Mouse (Mus musculus): ENCODE results near the gene Ccl17. TPM values are rescaled to one million over a fixed set of nuclear protein-coding genes. Genes with fewer than 3 reads are reported as not detected.

Gene Ccl17
- polyA plus RNA-seq, 1 experiment, result not detected

DNA sequence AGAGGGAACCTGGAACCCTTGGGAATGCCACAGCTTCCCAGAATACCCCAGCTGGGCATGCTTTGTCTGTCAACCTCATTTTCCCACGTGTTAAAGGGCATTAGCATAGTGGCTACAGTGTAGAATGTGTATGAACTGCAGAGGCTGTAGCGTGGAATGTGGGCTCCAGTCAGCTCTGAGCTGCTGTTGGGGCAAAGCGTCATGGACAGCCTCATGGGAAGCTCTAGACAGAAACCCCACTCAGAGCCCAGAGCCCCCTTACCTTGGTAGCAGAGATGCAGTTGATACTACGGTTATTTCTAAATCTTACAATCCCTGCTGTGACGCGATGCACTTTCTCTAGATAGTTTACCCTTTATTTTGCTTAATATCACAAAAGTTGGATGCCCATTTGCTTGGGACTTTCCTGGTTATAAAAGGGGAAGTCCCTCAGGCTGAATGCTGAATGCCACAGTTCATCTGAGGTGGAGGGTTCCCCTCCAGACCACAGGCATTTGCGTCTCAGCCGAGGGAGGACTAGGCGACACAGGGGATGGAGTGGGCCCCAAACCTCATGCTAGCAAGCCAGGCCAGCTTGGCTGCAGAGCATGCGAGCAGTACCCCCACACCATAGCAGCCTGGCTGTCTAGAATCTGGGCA is 31.2 kb upstream of the Ccl17 start:
- no peak overlapping the region for H3K4me3 ChIP-seq (ENCODE audit: insufficient read depth, low read length)
- H3K4me1 ChIP-seq (ENCODE audit: control insufficient read depth, insufficient read depth, low read length), result peaks cover 36% of the 10 kb centered on the region
- H3K27ac ChIP-seq (ENCODE audit: insufficient read depth, low read depth, low read length), result peak overlapping the region; percentile 57
- no peak for TF ChIP-seq CTCF (IDR thresholded peaks at IDR 0.05; ENCODE audit: low read depth, low read length)
- TF ChIP-seq POLR2A (IDR thresholded peaks at IDR 0.05; ENCODE audit: borderline replicate concordance, low read depth, low read length), result no peak

DNA sequence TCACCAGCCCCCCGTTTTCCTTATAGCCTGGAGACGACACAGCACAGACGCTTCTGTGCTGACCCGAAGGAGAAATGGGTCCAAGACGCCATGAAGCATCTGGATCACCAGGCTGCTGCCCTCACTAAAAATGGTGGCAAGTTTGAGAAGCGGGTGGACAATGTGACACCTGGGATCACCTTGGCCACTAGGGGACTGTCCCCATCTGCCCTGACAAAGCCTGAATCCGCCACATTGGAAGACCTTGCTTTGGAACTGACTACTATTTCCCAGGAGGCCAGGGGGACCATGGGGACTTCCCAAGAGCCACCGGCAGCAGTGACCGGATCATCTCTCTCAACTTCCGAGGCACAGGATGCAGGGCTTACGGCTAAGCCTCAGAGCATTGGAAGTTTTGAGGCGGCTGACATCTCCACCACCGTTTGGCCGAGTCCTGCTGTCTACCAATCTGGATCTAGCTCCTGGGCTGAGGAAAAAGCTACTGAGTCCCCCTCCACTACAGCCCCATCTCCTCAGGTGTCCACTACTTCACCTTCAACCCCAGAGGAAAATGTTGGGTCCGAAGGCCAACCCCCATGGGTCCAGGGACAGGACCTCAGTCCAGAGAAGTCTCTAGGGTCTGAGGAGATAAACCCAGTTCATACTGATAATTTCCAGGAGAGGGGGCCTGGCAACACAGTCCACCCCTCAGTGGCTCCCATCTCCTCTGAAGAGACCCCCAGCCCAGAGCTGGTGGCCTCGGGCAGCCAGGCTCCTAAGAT is 30.5 kb upstream of the Ccl17 start:
- TF ChIP-seq CTCF (IDR thresholded peaks at IDR 0.05; ENCODE audit: low read depth, low read length) (no peak), POLR2A (IDR thresholded peaks at IDR 0.05; ENCODE audit: borderline replicate concordance, low read depth, low read length) (no peak)
- H3K4me3 ChIP-seq (ENCODE audit: insufficient read depth, low read length), result no peak overlapping the region
- H3K4me1 ChIP-seq (ENCODE audit: control insufficient read depth, insufficient read depth, low read length), result peaks cover 43% of the 10 kb centered on the region
- H3K27ac ChIP-seq (ENCODE audit: insufficient read depth, low read depth, low read length), result no peak overlapping the region

DNA sequence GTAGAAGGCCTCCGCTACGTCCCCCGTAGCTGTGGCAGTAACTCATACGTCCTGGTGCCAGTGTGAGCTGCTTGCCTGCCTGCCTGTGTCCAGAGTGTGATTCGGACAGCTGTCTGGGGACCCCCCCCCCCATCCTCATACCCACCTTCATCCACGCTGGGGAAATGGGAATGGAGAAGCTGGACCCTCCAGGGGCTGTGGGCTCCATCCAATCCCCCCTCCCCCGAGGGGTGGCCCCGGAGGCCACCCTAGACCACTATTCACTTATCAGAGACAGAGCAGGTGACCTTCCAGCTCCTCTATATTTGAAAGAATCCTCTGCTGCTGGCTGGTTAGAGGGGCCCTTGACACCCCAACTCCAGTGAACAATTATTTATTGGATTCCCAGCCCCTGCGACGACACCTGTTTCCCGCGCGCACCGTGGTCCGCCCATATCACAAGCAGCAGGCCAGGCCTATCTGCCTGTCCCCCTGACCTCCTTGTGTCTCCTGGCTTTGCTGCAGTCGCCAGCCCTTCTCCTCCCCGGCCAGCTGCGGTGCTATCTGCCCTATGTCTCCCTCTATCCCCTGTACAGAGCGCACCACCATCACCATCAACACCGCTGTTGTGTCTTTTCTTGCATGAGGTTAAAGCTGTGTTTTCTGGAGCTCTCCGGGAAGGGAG is 29.6 kb upstream of the Ccl17 start:
- TF ChIP-seq CTCF (IDR thresholded peaks at IDR 0.05; ENCODE audit: low read depth, low read length), result no peak
- TF ChIP-seq POLR2A (IDR thresholded peaks at IDR 0.05; ENCODE audit: borderline replicate concordance, low read depth, low read length), result no peak
- Histone ChIP-seq H3K4me1 (ENCODE audit: control insufficient read depth, insufficient read depth, low read length) (peaks cover 43% of the 10 kb centered on the region), H3K4me3 (ENCODE audit: insufficient read depth, low read length) (no peak overlapping the region), H3K27ac (ENCODE audit: insufficient read depth, low read depth, low read length) (no peak overlapping the region)

DNA sequence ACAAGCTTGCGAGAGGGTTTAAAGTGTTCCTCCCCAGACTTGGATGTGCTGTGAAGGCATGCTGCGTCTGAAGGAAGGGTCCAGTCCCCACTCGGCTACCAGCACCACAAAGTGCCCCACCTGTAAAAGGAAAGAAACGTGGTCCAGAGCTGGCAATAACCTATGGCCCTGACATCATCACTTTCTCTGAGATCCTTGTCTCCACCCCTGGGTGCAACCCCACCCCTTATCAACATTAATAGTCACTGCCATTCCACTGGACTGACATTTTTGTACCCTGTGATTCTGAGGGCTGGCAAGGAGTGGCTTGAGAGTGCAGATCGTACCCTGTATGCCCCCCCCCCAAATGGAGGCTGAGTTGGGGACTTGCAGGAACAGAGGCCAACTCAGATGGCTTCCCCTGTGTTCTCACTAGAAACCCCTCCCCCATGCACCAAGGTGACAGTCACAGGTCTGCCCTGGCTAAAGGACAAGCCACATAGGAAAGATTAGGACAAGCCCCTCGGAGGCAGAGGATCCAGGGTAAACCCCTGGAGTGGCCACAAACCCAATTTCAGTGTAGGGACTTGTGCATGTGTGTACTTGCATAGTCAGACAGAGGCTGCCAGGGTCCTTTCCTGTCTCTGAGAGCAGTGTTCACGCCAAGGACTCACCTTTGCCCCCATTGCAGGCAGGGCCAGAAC is 29.0 kb upstream of the Ccl17 start:
- Histone ChIP-seq H3K4me1 (ENCODE audit: control insufficient read depth, insufficient read depth, low read length) (peaks cover 38% of the 10 kb centered on the region), H3K4me3 (ENCODE audit: insufficient read depth, low read length) (no peak overlapping the region), H3K27ac (ENCODE audit: insufficient read depth, low read depth, low read length) (no peak overlapping the region)
- TF ChIP-seq CTCF (IDR thresholded peaks at IDR 0.05; ENCODE audit: low read depth, low read length), result no peak
- no peak for TF ChIP-seq POLR2A (IDR thresholded peaks at IDR 0.05; ENCODE audit: borderline replicate concordance, low read depth, low read length)

DNA sequence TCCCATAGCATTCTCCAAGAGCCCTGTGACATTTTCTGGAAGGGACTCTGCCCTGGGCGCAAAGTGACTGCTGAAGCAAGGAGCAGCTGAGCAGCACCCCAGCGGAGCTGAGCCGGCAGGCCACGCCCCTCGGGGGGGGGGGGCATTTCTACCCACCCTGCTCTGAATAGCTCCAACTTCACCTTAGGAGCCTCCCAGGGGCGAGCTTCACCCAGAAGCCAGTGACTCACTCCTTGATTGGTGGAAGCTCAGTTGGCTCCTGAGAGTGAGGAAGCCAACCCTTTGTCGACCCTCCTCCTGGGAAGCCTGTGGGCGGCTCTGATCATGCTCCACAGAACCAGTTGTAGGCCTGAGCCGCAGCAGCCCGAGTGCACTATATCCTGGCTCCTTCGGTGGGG is 28.4 kb upstream of the Ccl17 start:
- Histone ChIP-seq H3K27ac (ENCODE audit: insufficient read depth, low read depth, low read length) (no peak overlapping the region), H3K4me1 (ENCODE audit: control insufficient read depth, insufficient read depth, low read length) (peaks cover 32% of the 10 kb centered on the region), H3K4me3 (ENCODE audit: insufficient read depth, low read length) (no peak overlapping the region)
- TF ChIP-seq POLR2A (IDR thresholded peaks at IDR 0.05; ENCODE audit: borderline replicate concordance, low read depth, low read length), result no peak
- no peak for TF ChIP-seq CTCF (IDR thresholded peaks at IDR 0.05; ENCODE audit: low read depth, low read length)

DNA sequence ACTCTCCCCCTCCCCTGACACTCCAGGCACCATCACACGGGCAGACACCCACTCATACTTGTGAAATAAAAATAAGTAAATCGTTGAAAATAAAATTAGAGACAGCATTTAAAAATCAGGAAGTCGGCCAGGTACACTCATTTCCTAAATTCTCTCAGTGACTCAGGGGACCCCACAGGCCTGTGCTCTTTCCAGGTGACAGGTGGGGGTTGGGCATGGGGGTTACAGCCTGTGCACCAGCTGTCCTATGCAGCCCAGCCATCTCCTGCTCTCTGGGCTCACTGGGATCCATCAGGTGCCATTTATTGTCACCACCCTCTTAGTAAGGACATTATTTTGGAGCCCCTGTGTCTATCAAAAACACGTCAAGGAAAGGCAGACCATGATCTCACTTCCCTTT is 26.4 kb upstream of the Ccl17 start:
- no peak overlapping the region for H3K27ac ChIP-seq (ENCODE audit: insufficient read depth, low read depth, low read length)
- H3K4me3 ChIP-seq (ENCODE audit: insufficient read depth, low read length), result no peak overlapping the region
- H3K4me1 ChIP-seq (ENCODE audit: control insufficient read depth, insufficient read depth, low read length), result peaks cover 16% of the 10 kb centered on the region
- no peak for TF ChIP-seq POLR2A (IDR thresholded peaks at IDR 0.05; ENCODE audit: borderline replicate concordance, low read depth, low read length)
- no peak for TF ChIP-seq CTCF (IDR thresholded peaks at IDR 0.05; ENCODE audit: low read depth, low read length)

DNA sequence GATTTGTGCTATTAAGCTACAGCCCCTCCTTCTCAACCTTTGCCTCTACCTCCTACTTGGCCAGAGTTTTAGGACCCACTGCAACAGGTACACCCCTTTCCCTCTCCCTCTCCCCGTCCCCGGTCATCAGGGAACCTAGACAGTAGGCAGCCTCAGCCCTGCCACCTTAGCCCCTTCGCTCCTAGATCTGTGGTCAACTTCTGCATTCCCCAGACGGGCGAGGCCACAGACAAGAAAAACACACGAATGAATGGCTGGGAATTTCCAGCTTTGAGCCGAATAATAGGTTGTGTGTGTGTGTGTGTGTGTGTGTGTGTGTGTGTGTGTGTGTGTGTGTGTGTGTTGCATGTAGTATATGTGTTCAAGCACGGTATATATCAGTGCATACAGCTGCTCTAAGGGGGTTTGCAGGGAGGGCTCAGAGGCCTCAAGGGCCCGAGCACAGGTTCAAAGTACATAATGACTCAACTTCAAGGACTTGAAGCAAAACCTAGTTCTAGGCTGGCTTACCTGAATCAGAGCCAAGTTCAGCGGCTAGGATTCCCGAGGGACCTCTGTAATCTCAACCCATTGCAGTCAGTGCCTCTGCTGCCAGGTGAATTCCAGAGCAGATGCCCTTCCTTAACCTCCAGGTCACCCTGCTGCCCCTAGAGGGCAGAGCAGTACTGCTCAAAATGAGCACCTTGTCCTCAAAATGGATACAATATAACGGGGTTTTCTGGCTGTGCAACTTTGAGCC is 24.8 kb upstream of the Ccl17 start:
- H3K4me1 ChIP-seq (ENCODE audit: control insufficient read depth, insufficient read depth, low read length), result peaks cover 9% of the 10 kb centered on the region
- no peak overlapping the region for H3K4me3 ChIP-seq (ENCODE audit: insufficient read depth, low read length)
- no peak overlapping the region for H3K27ac ChIP-seq (ENCODE audit: insufficient read depth, low read depth, low read length)
- TF ChIP-seq POLR2A (IDR thresholded peaks at IDR 0.05; ENCODE audit: borderline replicate concordance, low read depth, low read length) (no peak), CTCF (IDR thresholded peaks at IDR 0.05; ENCODE audit: low read depth, low read length) (peak; percentile 34; the same call in 1 of the 2 replicates)

DNA sequence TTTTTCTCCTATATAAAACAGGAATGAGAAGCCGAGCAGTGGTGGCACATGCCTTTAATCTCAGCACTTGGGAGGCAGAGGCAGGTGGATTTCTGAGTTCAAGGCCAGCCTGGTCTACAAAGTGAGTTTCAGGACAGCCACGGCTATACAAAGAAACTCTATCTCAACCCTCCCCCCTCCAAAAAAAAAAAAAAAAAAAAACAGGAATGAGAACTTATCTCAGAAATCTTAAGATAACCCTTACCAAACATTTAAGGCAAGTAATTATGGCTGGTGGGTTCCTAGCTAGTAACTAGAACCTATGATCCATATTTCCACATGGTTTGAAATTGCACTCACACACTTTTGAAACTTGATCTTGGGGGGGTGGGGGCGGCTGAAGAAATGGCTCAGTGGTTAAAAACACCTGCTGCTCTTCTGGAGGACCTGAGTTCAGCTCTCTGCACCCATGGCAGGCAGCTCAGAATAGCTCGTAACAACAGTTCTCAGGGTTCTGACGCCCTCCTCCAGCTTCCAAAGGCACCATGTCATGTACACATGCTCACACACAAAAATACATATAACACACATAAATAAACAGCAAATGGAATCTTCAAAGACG is 24.2 kb upstream of the Ccl17 start:
- H3K4me1 ChIP-seq (ENCODE audit: control insufficient read depth, insufficient read depth, low read length), result peaks cover 9% of the 10 kb centered on the region
- TF ChIP-seq CTCF (IDR thresholded peaks at IDR 0.05; ENCODE audit: low read depth, low read length) (no peak), POLR2A (IDR thresholded peaks at IDR 0.05; ENCODE audit: borderline replicate concordance, low read depth, low read length) (no peak)
- H3K27ac ChIP-seq (ENCODE audit: insufficient read depth, low read depth, low read length), result no peak overlapping the region
- no peak overlapping the region for H3K4me3 ChIP-seq (ENCODE audit: insufficient read depth, low read length)
